Mouse (Mus musculus): ENCODE measurements around the gene Cmip. TPM values are rescaled to one million over a fixed set of nuclear protein-coding genes. Genes with fewer than 3 reads are reported as not detected.

Cmip gene
- polyA plus RNA-seq, 2 experiments from 2014 or later = 24.3 to 32.6 TPM

DNA sequence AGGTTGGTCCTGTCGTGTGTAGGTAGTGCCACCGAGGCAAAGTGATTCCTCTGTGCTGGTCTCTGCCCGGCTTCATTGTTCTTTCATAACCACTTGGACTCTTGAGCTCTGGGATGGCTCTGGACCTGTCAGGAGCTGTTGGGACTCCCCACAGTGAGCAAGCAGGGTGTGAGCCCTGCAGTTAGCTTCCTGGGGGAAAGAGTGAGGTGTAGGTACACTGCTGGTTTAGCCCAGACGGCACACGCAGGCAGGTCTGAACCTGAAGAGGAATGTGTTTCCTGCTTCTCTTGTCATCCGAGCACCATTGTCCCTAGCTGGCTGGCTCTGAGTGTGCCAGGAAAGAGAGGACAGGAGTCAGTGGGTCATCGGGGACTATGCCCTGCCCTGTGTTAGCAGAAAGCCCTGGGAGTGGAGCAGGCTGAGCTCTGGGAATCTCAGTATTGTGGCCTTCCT lies 70.5 kb downstream of the Cmip start:
- ATAC-seq = no peak

DNA sequence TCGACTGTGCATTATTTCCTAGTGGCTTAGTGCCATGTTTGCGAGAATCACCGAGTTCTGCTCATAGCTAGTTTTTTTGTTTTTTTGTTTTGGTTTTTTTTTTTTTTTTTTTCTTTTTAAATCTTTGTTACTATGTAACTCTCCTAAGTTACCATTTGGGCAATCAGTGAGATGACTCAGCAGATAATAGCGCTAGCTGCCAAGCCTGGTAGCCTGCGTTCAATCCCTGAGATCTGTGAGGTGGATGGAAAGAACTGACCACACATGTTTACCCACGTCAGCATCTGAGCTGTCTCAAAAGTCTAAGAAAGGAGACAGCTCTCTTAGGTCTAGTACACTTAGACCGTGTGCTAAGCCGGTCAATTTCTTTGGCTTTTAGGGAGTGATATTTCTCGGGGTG lies 71.9 kb downstream of the Cmip start:
- no peak for ATAC-seq

DNA sequence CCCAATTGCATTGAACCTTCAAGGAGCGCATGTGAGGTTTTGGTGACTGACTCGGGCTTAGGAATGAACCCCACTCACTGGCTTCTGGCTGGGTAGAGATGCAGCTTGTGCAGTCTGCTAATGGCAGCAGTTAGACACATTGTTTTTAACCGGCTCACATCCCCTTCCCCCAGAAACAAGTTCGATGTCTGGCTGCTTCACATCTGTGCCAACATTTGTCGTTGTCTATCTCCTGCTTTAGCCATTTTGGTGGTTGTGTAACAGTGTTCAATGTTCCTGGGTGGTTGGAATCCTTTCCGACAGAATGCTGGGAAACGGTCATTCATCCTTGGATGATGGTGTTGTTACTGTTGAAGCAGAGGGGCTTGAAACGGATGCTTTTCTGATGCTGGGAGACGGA lies 72.3 kb downstream of the Cmip start:
- ATAC-seq = no peak

DNA sequence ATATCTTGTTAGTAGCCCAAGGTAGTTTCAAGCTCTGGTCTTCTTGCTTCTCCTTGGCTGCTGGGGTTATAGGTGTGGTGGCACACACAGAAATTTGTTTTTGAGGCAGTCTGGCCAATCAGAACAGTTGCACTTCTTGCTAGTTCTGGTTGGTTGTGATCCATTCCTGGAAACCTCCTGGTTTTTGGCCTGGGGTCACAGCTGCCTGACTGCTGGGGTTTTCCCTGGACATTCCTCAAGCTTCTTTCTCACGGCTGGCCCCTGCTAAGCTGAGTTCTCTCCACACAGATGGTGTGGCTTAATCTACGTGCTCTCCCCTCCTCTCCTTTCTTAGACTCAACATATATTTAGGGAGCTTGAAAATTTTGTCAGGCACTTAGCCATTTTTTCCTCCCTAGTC lies 73.0 kb downstream of the Cmip start:
- ATAC-seq = no peak

DNA sequence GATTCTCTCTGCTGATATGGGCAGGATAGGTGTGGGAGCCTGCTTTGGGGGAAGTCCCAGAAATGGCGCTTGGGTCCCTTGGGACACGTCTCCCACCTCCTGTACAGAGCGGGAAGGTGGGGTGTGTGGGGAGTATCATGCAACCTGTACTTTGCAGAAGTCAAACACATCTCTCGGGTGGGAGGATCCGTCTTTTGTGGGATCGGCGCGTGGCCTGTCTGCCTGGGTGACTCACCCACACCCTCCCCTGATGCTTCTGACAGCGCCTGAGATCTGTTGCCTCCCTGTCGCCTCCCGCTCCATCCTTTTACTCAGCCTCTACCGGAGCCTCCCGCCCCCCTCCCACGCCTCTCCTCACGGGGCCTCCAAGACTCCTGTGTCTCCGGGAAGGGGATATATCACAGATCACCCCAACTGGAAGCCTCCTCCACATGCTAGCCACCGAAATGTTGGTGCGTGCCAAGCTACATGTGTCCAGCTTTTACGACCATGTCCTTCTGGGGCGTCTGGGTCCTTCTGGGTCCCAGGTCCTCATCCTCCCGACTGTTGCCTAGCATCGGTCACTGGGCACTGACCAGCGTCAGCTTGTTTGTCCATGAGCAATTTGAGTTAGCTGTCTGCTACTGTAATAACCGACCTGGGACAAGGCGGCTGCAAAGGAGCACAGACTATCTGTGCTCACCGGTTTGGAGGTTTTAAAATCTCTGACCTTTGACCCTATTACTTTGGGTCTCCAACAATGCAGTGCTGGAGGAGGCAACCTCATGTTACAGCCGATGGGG lies 75.6 kb downstream of the Cmip start:
- ATAC-seq = no peak

DNA sequence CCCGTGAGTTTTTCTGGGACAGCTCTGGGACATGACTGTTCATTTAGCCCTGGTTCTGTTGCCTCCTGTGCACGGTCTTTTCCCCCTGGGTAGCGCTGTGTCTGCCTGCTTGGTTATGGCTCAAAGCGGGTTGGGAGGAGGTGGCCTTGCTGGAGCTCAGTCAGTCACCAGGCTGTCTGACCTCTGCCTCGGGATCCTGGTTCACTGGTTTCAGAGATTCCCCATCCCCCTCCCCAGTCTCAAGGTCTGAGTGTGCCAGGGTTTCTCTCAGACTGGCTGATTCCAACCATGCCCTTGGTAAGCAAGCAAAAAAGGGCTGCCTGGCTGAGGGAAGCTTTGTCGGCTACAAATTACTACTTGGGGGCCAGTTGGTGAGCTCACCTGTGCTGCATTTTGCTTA lies 76.8 kb downstream of the Cmip start:
- no peak for ATAC-seq

DNA sequence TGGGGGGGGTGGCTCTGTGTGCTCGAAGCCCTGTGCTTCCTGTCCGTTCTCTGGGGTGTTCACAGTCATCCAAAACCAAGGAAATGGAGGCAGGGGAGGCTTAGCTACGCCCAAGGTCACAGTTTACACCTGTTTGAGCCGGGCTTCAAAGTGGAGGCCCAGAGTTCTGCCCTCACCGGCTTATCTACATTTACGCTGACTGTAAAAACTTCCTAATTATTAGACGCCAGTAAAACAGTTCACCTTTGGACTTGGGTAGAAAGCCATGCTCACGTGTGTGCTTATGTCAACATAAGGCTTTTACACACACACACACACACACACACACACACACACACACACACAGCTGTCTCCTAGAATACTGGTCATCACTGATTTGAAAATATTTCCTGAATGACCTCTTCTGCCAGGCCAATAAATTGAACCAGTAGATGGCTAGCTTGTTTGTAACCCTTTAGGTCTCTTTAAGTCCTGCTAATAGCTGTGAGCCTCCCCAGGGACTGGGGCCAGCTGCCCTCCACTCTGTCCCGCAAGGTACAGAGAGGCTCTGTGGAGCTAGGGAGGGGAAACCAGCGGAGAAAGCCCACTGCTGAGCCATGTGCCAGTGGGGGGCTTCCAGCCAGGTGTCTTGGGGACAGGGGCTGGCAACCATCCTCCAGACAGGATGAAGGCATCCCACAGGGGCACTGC lies 77.3 kb downstream of the Cmip start:
- ATAC-seq = no peak

DNA sequence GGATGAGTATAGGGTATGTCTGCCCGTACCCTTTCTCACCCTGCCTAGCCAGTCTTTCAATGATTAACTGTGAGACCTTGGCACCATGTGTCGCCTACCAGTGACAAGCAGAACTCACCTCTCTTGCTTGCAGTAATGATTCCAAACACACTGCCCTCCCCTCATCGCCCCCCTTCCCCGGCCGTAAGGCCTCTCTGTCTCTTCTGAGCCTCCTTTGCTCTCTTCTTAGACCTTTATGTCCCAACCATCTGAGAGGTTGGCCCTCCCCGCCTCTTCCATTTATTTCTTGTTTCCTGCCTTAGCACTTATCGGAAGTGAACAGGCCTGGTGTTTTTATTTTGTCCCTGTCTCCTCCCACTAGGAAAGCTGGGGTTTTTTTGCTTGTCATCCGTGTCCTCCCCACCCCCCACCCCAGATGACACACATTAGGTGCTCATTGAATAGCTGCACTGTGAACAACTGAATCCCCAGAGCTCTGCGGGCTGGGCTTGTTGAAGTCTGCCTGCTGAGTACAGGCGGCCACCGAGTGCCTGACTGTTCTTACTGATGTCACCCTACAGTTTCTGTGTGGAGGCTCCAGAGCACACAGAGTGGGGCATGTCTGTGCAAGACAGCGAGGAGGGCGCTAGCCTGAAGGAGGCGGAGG lies 78.0 kb downstream of the Cmip start:
- ATAC-seq = no peak

DNA sequence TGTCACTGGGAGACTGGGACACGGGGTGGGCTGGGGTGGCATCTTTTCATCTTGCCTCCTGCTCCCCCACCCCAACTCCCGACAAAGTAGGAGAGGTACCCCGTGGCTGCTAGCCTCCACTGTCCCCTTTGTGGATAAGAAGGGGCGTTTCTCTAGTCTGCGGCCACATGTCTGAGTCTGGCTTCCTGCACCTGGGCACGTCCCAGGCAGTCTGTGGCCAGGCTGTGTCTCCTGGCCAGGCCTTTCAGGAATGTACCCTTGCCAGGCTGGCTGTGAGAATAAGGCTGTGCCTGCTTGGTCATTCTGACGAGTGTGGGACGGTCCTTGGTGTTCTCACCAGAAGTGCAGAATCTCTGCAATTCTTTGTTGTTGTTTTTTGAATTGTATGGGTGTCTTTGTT lies 78.6 kb downstream of the Cmip start:
- ATAC-seq = no peak

DNA sequence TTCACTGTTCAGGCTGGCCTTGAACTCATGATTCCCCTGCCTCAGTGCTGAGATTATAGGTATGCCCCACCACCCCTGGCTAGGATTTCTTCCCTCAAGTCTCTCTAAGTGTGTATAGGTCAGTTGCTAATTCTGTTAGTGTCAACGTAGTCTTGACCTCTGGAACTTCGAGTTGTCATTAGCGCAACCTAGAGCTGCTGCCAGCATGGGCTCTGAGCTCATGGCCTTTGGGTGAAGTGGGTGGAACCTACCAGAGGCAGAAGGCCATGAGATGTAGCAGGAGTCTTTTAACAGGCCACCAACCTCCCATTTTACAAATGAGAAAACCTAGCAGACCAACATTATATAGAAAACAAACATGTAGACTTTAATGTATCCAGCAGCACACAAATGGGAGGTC lies 80.3 kb downstream of the Cmip start:
- no peak for ATAC-seq

DNA sequence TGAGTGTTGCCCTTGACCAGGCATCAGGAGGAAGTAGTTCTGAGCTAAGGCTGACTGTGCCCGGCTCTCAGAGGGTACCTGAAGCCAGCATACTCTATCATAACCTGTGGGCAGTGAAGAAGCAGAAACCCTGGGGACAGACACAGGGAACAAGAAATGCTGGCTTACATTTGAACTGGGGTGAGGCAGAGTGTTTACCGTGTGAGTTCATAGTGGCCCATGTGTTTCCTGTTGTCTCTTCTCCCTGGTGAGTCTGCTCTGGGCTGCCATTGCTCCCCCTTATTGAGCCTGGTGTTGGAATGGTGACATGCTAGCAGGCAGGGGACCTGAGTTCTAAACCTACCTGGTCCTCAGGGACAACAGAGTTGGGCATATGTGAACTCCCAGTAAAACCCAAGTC lies 81.8 kb downstream of the Cmip start:
- ATAC-seq = no peak

DNA sequence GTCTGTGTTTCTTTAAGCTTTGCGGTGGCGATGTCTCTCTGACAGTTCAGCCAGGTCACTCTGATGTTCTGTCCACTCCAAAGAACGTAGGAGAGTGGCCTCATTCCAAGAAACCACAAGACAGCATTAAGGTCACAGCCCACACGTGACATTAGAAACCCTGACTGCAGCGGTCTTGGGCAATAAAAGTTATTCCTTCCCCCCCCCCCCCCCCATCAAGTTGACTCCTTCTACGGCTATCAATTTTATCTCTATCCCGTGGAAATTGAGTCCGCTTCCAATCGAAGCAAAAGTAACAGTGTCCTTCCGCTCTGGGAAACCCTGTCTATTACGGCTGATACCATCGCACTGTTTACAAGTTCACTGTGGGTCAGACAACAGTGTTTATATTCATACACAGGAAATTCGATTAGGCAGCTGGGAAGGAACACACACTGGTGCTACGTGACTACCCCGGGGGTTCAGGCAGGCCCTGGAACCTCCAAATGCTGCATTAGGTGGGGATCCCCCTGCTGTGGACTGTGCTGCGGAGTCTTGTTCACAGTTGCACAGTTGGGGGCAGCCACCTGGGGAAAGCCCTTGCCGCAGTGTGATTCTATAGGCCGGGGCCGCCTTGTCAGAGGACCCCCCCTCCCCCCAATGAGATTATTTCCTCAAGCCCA lies 82.6 kb downstream of the Cmip start:
- ATAC-seq = peak; percentile 24

DNA sequence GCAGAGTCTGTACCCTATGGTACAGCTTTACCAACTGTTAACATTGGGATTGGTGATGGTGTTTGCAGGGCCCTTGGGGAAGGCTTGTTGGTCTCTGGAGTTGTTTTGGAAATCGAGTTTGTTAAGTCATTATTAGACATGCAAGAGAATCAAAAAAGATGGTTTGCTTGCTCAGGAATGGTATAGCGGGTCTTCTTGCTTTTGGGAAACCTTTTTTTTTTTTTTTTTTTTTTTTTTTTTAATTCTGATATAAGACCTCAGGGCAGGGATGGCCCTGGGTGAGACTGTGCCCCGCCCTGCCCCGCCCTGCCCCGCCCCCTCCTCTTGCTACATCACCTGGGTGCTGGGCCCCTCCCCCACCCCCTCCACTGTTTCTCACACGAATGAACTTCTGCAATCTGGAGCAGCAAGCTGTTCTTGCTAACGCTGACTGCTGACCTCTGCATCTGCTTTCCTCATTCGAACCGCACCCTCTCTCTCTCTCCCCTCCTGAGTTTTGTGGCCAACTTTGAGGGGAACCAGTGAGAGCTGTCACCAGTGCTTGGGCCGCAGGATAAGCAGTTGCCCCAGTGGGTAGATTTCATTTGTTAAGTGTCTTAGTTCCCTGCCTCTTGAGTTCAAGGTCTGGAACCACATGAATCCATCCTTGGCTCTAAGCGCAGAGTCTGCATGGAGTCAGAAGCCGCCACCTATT lies 83.2 kb downstream of the Cmip start:
- ATAC-seq = peak; percentile 20

DNA sequence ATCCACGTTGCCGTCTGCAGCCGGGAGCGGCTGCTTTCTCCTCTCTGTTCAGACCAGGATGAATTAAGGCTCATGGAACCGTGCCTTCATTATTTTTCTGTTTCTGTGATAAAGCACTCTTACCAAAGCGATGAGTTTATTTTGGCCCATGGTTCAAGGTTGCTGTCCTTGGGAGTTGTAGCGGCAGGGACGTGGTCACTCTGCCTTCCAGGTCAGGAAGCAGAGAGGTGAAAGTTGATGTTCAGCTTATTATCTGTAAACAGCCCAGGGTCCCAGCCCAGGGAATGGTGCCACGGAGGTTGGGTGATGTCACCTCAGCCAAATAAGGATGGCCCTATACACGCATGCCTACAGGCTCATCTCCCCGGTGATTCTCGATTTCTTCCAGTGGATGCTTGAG lies 83.9 kb downstream of the Cmip start:
- ATAC-seq = no peak

DNA sequence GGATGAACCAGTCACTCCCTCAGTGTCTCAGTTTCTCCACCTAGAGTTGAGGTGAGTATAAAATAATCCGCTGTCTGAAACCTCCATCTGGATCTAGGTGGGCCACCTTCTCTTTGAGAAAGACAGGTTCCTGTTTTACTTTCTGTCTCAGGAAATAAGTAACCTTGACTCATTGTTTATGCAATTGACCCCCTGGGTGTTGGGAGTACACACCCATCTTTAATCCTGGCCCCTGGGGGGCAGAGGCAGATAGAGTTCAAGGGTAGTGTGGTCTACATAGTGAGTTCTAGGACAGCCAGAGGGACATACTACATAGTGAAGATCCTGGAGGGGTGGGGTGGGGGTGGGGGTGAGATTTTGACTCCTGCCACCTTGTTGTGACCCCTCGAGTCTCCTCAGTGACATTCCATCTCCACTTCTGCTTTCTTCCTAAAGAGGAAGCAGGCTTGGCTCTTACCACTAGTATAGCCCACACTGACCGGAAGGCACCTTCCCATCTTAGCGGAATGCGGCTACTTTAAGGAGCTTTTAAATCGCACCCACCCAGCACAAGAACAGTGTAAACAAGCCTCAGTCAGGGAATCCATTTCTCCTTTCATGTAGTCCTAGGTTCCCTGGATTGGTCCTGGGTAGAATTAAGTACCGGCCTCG lies 86.0 kb downstream of the Cmip start:
- ATAC-seq = no peak

DNA sequence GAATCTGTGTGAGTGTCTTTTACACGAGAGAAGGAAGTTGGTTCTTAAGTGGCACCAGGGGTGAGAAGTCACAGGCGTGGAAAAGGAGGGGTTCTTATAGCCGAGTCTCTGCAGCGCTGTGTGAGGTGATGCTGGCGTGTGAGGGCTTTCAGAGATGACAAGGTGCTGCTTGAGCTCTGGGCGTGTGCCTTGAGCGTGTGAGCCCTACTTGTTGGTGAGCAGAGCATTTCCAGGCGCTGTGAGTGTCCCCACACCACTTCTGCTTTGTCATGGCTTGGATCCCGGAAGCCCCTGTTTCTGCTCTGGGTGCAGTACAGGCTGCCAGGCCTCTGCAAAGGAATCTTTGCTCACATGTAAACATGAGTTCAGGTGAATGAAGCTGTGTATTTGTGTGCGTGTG lies 86.6 kb downstream of the Cmip start:
- ATAC-seq = no peak

DNA sequence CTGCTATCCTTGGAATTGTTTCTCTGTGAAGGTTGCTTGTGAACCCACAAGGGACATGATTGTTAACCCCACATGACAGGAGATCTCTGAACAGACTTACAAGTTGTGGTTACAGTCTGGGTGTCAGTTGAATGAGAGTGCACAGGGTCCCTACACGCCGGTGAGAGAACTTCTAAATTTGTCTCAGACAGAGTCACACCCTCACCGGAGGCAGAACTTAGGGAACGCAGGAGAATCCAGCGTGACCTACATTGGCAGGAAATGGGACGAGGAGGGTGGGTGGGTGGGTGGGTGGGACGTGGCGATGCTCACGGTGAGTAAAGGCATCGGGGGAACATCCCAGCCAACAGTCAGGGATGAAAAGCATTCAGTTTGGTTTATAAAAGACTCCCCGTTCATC lies 88.0 kb downstream of the Cmip start:
- no peak for ATAC-seq

DNA sequence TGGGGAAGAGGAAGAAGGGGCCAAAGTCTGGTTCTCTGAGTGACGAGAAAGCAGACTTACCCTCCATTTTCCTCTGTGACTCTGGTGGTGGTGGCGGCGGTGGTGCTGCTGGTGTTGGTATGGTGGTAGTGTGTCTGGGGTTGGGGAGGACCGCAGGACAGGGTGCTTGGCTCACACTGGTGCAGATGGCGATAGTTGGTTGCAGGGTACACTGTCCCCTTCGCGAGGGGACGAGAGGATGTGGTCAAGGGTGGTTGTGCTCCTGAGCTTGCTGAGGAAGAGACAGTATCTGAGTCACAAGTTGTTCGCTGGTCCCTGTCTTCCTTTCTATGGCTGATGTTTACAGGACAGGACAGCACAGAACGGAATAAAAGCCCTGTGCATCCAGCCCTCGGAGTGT lies 88.5 kb downstream of the Cmip start:
- ATAC-seq = no peak

DNA sequence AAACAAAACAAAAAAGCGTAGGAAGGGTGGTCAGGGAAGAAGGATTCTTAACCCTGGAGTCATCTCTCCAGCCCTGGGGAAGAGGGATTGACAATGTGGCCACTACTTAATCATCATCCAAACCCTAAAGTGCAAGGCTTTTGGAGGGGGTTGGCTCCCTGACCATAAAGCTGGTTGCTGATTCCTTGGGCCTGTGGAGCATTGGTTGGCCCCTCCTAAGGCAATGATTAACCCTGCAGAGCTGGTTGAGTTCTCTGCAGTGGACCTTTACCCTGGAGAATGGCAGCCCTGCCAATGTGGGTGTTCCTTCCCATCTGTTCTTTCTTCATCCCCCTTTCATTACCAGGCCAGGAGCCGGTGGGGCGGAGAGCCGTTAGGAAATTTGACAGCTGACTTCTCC lies 90.7 kb downstream of the Cmip start:
- no peak for ATAC-seq

DNA sequence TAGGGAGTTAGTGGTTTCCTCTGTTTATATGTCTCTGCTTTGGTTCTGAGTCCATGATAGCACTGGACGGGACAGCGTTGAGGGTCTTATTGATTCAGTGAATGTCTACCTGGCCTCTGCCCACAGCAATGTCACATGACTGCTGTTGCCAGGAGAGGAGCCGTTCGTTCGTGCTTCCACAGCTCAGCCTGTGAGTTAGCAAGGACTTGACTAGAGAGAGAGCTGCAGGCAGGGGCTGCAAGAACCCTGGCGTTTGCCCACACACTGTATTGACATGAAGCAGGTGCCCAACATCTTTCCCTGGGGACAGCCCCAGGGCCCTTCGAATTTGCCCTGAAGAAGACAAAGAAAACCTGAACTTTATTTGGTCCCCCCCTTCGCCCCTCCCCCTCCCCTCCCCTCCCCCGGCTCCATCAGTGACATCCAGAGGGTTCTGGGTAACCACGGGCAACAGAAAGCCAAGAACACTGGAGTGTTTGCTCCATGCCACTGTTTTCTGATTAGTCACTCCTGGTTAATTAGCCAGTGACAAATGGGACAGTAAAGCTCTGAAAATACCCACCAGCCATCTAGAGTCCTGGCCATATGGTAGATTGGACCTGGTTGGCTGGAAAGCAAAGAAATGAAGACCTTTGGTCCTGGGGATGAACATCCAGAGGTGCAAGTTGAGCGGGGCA lies 92.0 kb downstream of the Cmip start:
- ATAC-seq = no peak

DNA sequence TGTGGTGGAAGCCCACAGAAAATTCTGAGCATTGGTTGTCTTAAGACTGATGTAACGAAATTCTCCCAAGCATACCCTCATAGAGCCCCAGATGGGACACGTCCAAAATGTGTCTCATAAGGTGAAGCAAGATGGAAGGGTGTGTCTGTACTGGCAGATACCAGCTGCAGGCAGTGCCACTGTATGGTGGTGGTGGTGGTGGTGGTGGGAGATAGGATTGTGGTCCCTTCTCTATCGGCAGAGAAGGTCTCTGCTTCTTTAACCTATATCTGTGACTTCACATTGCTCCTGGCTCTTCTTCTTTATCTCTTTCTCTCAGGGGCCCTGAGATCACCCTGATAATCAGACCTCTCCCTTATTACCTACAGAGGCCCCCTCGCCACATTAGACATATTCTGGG lies 92.7 kb downstream of the Cmip start:
- ATAC-seq = no peak

DNA sequence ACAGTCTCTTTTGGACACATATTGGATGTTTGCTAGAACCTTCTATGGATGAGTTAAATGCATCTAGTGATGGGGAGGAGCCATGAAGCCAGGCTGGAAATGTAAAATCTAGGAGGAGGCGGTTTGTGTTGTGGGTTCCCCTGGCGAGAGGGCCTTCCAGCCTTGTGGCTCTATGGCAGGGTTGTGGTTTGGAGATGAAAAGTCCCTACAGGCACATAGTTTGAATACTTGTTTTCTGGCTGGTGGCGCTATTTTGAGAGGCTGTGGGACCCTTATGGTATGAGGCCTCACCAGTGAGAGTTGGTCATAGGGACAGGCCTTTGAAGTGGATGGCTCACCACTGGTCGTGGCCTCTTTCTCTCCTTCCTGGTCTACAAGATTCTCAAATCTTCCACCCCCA lies 95.2 kb downstream of the Cmip start:
- no peak for ATAC-seq
